Mouse (Mus musculus) hindbrain, embryonic 14.5 days (tissue): ENCODE measurements around the gene Lnpep. TPM values are rescaled to one million over a fixed set of nuclear protein-coding genes. Genes with fewer than 3 reads are reported as not detected.
A peak's percentile ranks its signal among the peaks of the same experiment; 100 is the strongest.

Source experiments
- ATAC-seq: fragments of 200-750 bp; cut with Nextera tagmentation; 2 replicates; pipeline ENCODE4 v1.8.0; 2017; ENCODE audit warnings: moderate number of reproducible peaks, mild to moderate bottlenecking, moderate TSS enrichment, moderate library complexity; ENCODE audit not compliant: low FRiP score
- DNase-seq: peaks from one replicate; pipeline ENCODE4 v3.0.0-alpha.2; 2015; ENCODE audit warnings: low spot score
- H3K27ac ChIP-seq: fragments of 300-500 bp; sonication (generic); 2 replicates; pipeline ENCODE4 v1.5.1; 2014; ENCODE audit warnings: mild to moderate bottlenecking, moderate library complexity
- H3K27me3 ChIP-seq: fragments of 300-500 bp; sonication (generic); 2 replicates; pipeline ENCODE4 v1.6.1; 2014; ENCODE audit warnings: mild to moderate bottlenecking, low read length, mixed read lengths; ENCODE audit not compliant: control insufficient read depth, insufficient read depth
- H3K36me3 ChIP-seq: fragments of 300-500 bp; sonication (generic); replicated peaks from 2 replicates; pipeline ENCODE4 v1.6.1; 2014; ENCODE audit not compliant: control insufficient read depth, insufficient read depth
- H3K4me1 ChIP-seq: fragments of 300-500 bp; sonication (generic); replicated peaks from 2 replicates; pipeline ENCODE4 v1.6.1; 2014; ENCODE audit warnings: antibody characterized with exemption, low read length, mixed read lengths; ENCODE audit not compliant: control insufficient read depth, insufficient read depth
- H3K4me2 ChIP-seq: fragments of 300-500 bp; sonication (generic); replicated peaks from 2 replicates; pipeline ENCODE4 v1.6.1; 2014; ENCODE audit warnings: mild to moderate bottlenecking, moderate library complexity
- H3K4me3 ChIP-seq: fragments of 300-500 bp; sonication (generic); replicated peaks from 2 replicates; pipeline ENCODE4 v1.5.1; 2014; ENCODE audit warnings: mild to moderate bottlenecking, low read length
- H3K9ac ChIP-seq: fragments of 300-500 bp; sonication (generic); 2 replicates; pipeline ENCODE4 v1.6.1; 2014
- H3K9me3 ChIP-seq: fragments of 300-500 bp; sonication (generic); 2 replicates; pipeline ENCODE4 v1.6.1; 2016; ENCODE audit warnings: low read length; ENCODE audit not compliant: control insufficient read depth
- WGBS: fragments of 180-500 bp; shearing (Covaris S2); extraction: QIAGEN DNeasy Blood & Tissue Kit; methylation state at CpG from one replicate; pipeline ENCODE4 v1.1.7; 2014; 5-methylcytosine and 5-hydroxymethylcytosine counted together
- polyA plus RNA-seq: library from polyadenylated mRNA; unstranded; fragments of >200 nt; fragmentation: Nextera tagmentation; extraction: Ambion mirVana; gene quantifications from 2 replicates; pipeline ENCODE4 v1.2.1, GENCODE M21; 2014

Gene Lnpep
- polyA plus RNA-seq, 1 experiment from 2014 or later, result 9.6 TPM

DNA sequence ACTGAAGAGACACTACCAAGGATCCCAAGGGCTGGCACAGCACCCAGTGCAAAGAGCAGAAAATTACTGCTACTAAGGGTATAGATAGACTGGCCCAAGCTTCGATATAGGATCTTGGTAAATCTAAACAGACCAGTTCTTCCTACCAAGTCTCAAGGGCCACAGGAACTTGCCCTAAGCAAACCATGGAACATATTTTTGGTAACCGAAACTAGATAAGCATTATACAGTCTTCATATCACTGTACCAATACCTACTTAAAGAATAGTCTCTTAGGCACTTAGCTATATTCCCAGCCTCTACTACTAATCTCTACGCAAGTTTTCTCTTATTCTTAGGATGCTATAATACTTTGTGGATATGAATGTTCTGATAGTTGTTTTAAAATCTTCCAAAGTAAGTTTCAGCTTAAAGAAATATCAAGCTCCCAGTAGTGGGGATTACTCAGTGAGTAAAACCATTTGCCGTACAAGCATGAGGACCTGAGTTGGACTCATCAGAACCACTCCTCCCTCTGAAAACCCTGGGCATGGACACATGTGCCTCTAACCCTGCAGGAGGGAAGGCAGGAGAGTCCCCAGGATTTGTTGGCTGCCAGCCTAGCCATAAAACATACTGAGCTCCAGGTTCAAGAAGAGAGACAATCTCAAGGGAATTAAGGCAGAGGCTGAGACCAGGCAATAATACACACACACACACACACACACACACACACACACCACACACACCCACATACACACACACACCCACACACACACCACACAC lies 7.2 kb downstream of the Lnpep start:
- DNase-seq (no peak), ATAC-seq (no peak)
- Histone ChIP-seq H3K4me1 (peaks cover 12% of the 10 kb centered on the region), H3K4me3 (no peak overlapping the region), H3K36me3 (no peaks in the 10 kb centered on the region), H3K9me3 (no peaks in the 10 kb centered on the region), H3K27ac (no peak overlapping the region), H3K27me3 (no peaks in the 10 kb centered on the region), H3K4me2 (no peak overlapping the region), H3K9ac (no peak overlapping the region)
- 89% methylated on average over 4 of the region's 4 CpGs for WGBS

DNA sequence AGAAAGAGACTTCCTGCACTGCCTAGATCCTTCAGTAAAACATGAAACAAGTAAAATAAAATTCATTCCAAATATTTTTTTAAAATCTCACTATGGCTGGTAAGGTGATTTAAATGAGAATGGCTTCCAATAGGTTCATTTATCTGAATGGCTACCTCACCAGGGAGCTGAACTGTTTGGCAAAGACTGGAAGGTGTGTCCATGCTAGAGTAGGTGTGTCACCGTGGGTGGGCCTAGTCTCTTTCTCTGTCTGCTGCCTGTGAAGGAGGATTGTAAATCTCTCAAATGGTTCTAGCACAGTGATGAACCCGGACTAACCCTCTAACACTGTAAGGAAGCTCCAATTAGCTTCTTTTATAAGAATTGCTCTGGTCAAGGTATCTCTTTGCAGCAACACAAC lies 12.5 kb downstream of the Lnpep start:
- ATAC-seq, result no peak
- Histone ChIP-seq H3K4me1 (peaks cover 11% of the 10 kb centered on the region; the same call in 1 of the 2 replicates), H3K9ac (no peak overlapping the region), H3K27ac (no peak overlapping the region), H3K27me3 (no peaks in the 10 kb centered on the region), H3K4me2 (no peak overlapping the region), H3K9me3 (no peaks in the 10 kb centered on the region), H3K4me3 (no peak overlapping the region), H3K36me3 (no peaks in the 10 kb centered on the region)
- 89% methylated on average over 2 of the region's 2 CpGs for WGBS
- no peak for DNase-seq

GRCm38 (mm10) chr17:17609523-17609922 lies 15.3 kb downstream of the Lnpep start:
- Histone ChIP-seq H3K9ac (no peak overlapping the region), H3K4me1 (peaks cover 11% of the 10 kb centered on the region; the same call in 1 of the 2 replicates), H3K27me3 (no peaks in the 10 kb centered on the region), H3K4me2 (no peak overlapping the region), H3K27ac (no peak overlapping the region), H3K9me3 (no peaks in the 10 kb centered on the region), H3K4me3 (no peak overlapping the region), H3K36me3 (no peaks in the 10 kb centered on the region)
- DNase-seq (no peak), ATAC-seq (no peak)
- WGBS, result 81% methylated on average over 3 of the region's 3 CpGs

- WGBS, result 75% methylated on average over 5 of the region's 5 CpGs
- Histone ChIP-seq H3K4me2 (no peak overlapping the region), H3K4me1 (peaks cover 11% of the 10 kb centered on the region; the same call in 1 of the 2 replicates), H3K4me3 (no peak overlapping the region), H3K27me3 (no peaks in the 10 kb centered on the region), H3K27ac (no peak overlapping the region), H3K9ac (no peak overlapping the region), H3K36me3 (no peaks in the 10 kb centered on the region), H3K9me3 (no peaks in the 10 kb centered on the region)
- DNase-seq, result no peak
- ATAC-seq, result no peak
These were observed 16.3 kb downstream of the Lnpep start for GRCm38 (mm10) chr17:17608416-17608988.

GRCm38 (mm10) chr17:17604554-17604953 lies 20.3 kb downstream of the Lnpep start:
- H3K36me3 ChIP-seq, result no peaks in the 10 kb centered on the region
- H3K27ac ChIP-seq, result no peak overlapping the region
- 92% methylated on average over 2 of the region's 2 CpGs for WGBS
- no peak overlapping the region for H3K4me3 ChIP-seq
- DNase-seq (no peak), ATAC-seq (no peak)
- H3K4me2 ChIP-seq, result no peak overlapping the region
- H3K9ac ChIP-seq, result no peak overlapping the region
- H3K27me3 ChIP-seq, result no peaks in the 10 kb centered on the region
- no peaks in the 10 kb centered on the region for H3K9me3 ChIP-seq
- H3K4me1 ChIP-seq, result peaks cover 8% of the 10 kb centered on the region; the same call in 1 of the 2 replicates

- H3K4me1 ChIP-seq, result peaks cover 5% of the 10 kb centered on the region; the same call in 1 of the 2 replicates
- DNase-seq, result no peak
- H3K4me3 ChIP-seq, result no peak overlapping the region
- no peaks in the 10 kb centered on the region for H3K36me3 ChIP-seq
- 95% methylated on average over 3 of the region's 3 CpGs for WGBS
- H3K9me3 ChIP-seq, result no peaks in the 10 kb centered on the region
- H3K4me2 ChIP-seq, result no peak overlapping the region
- ATAC-seq, result no peak
- H3K9ac ChIP-seq, result no peak overlapping the region
- no peak overlapping the region for H3K27ac ChIP-seq
- no peaks in the 10 kb centered on the region for H3K27me3 ChIP-seq
These were observed 21.2 kb downstream of the Lnpep start for GRCm38 (mm10) chr17:17603609-17604008.

GRCm38 (mm10) chr17:17602786-17603185 lies 22.1 kb downstream of the Lnpep start:
- H3K9me3 ChIP-seq, result no peaks in the 10 kb centered on the region
- no peak overlapping the region for H3K27ac ChIP-seq
- peaks cover 4% of the 10 kb centered on the region; the same call in 1 of the 2 replicates for H3K4me1 ChIP-seq
- DNase-seq (no peak), ATAC-seq (no peak)
- H3K4me2 ChIP-seq, result no peak overlapping the region
- H3K36me3 ChIP-seq, result no peaks in the 10 kb centered on the region
- no peak overlapping the region for H3K9ac ChIP-seq
- H3K27me3 ChIP-seq, result no peaks in the 10 kb centered on the region
- no peak overlapping the region for H3K4me3 ChIP-seq

DNA sequence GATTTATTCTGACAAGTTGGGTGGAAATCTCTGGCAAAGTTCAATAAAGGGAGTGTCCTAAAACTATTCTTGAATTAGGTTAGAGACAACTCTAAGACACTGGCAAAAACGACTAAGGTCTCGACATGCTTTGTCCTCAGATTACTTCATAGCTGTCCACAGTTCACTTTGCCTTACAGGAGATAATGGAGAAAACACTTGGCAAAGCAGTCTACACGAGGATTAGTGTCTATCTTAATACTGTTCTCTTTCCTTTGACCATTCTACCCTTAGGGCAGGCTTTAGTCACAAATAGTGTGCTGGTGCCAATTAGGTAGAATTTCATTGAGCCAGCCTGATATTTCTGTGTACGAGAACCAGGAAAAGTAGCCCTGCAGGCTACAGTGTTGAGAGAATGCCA lies 22.5 kb downstream of the Lnpep start:
- H3K36me3 ChIP-seq, result no peaks in the 10 kb centered on the region
- ATAC-seq, result no peak
- H3K27me3 ChIP-seq, result no peaks in the 10 kb centered on the region
- no peak overlapping the region for H3K4me3 ChIP-seq
- no peak for DNase-seq
- H3K9me3 ChIP-seq, result no peaks in the 10 kb centered on the region
- H3K9ac ChIP-seq, result no peak overlapping the region
- no peaks in the 10 kb centered on the region; the same call in 1 of the 2 replicates for H3K4me1 ChIP-seq
- no peak overlapping the region for H3K27ac ChIP-seq
- H3K4me2 ChIP-seq, result no peak overlapping the region
- WGBS, result 73% methylated on average over 4 of the region's 4 CpGs

DNA sequence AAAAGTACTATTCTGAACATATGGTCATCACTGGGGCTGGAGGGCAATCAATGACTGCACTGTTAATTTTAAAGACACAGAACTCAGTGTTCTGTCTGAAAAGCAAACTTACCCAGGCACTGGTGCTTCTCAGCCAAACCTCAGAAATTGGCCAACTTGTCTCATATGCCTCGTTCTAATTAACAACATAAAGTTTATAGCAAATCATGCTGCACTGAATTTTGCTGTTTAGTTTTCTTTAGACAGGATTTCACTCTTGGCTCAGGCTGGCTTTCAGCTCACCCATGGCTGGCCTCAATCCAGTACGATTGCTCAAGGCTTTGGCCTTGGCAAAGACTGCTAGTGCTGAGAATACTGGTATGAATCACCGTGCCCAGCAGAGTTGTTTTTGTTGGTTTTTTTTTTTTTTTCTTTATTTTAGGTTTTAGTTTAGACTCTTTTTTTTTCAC lies 24.0 kb downstream of the Lnpep start:
- no peaks in the 10 kb centered on the region for H3K36me3 ChIP-seq
- H3K9ac ChIP-seq, result no peak overlapping the region
- DNase-seq, result peak; percentile 50
- H3K4me2 ChIP-seq, result no peak overlapping the region
- no peaks in the 10 kb centered on the region for H3K9me3 ChIP-seq
- H3K27me3 ChIP-seq, result no peaks in the 10 kb centered on the region
- 61% methylated on average over 3 of the region's 3 CpGs for WGBS
- H3K4me1 ChIP-seq, result no peaks in the 10 kb centered on the region; the same call in 1 of the 2 replicates
- H3K27ac ChIP-seq, result no peak overlapping the region
- no peak overlapping the region for H3K4me3 ChIP-seq
- ATAC-seq, result no peak
